Comparison of ENCODE assay signal across 8 mouse cellular contexts in genomic region chr15:79148533-79148932, GRCm38 (mm10). TPM values are rescaled to one million over a fixed set of nuclear protein-coding genes. Genes with fewer than 3 reads are reported as not detected.
DNase-seq lines count a peak whose midpoint lies in the region; ATAC-seq and TF ChIP-seq lines count a peak whose summit lies in the region.

No protein-coding gene starts in this region.

- WGBS in intestine, postnatal 0 days = 46% methylated on average over 7 of the region's 7 CpGs
- WGBS in midbrain, embryonic 14.5 days = 54% methylated on average over 7 of the region's 7 CpGs

- H3K27me3 ChIP-seq in intestine, postnatal 0 days (replicated peaks; ENCODE audit: control insufficient read depth, insufficient read depth, low read length) = no peaks in the 10 kb centered on the region
- no peaks in the 10 kb centered on the region for H3K27me3 ChIP-seq in midbrain, embryonic 14.5 days (ENCODE audit: control insufficient read depth, insufficient read depth, low read length)

- no peaks in the 10 kb centered on the region for H3K4me1 ChIP-seq in intestine, postnatal 0 days (replicated peaks; ENCODE audit: control insufficient read depth, insufficient read depth, low read length)
- peaks cover 10% of the 10 kb centered on the region; the same call in 1 of the 2 replicates for H3K4me1 ChIP-seq in midbrain, embryonic 14.5 days (ENCODE audit: control insufficient read depth, insufficient read depth, low read length)

- H3K27ac ChIP-seq in intestine, postnatal 0 days (ENCODE audit: low read depth, low read length) = no peak overlapping the region
- no peak overlapping the region for H3K27ac ChIP-seq in midbrain, embryonic 14.5 days (replicated peaks; ENCODE audit: low read depth, low read length)

- intact Hi-C loops in gastrocnemius, postnatal 36 days (cut with DNase I) = loop anchor here (1.0 to 5.0 kb wide), 2 partner anchors 55 to 111 kb away; no protein-coding TSS in a partner anchor
- intact Hi-C loops in left cerebral cortex, postnatal 4 days (cut with DNase I) = no loop called here

- 0 out of 2 replicates have a peak, but pooled peaks have one; percentile 34 for ATAC-seq in intestine, postnatal 0 days
- ATAC-seq in midbrain, embryonic 14.5 days (ENCODE audit: low FRiP score, low TSS enrichment) = no peak; the same call in 1 of the 2 replicates
- ATAC-seq in inflammation-experienced regulatory T-cells, adult 6 months = no peak

- peaks cover 70% of the 10 kb centered on the region for H3K36me3 ChIP-seq in intestine, postnatal 0 days (ENCODE audit: control insufficient read depth, insufficient read depth)
- peaks cover 74% of the 10 kb centered on the region for H3K36me3 ChIP-seq in midbrain, embryonic 14.5 days (ENCODE audit: control insufficient read depth, insufficient read depth, low read length)

- DNase-seq in adrenal gland, adult 8-10 months = peak; percentile 64
- peak; percentile 92 for DNase-seq in embryo, embryonic 10.5 days (ENCODE audit: low spot score)
- peak; percentile 76 to 84 for DNase-seq in gastrocnemius, postnatal 36 days
- DNase-seq in left cerebral cortex, postnatal 4 days = peak; percentile 88
- DNase-seq in midbrain, embryonic 14.5 days = peak; percentile 91
- DNase-seq in spleen, adult 18-20 months = peak; percentile 44 to 74

- no peak overlapping the region for H3K9ac ChIP-seq in intestine, postnatal 0 days (ENCODE audit: low read depth, low read length)
- H3K9ac ChIP-seq in midbrain, embryonic 14.5 days (replicated peaks; ENCODE audit: low read length) = no peak overlapping the region

- peak; percentile 98 for TF ChIP-seq CTCF in intestine, postnatal 0 days (IDR thresholded peaks at IDR 0.05; ENCODE audit: low read depth)

- H3K4me3 ChIP-seq in intestine, postnatal 0 days (ENCODE audit: low read depth, low read length) = no peak overlapping the region
- no peak overlapping the region for H3K4me3 ChIP-seq in midbrain, embryonic 14.5 days (replicated peaks; ENCODE audit: low read depth, low read length)

- no peak overlapping the region for H3K4me2 ChIP-seq in intestine, postnatal 0 days (replicated peaks; ENCODE audit: low read depth)
- H3K4me2 ChIP-seq in midbrain, embryonic 14.5 days (ENCODE audit: low read length) = no peak overlapping the region

- no peaks in the 10 kb centered on the region for H3K9me3 ChIP-seq in intestine, postnatal 0 days (ENCODE audit: control insufficient read depth)
- H3K9me3 ChIP-seq in midbrain, embryonic 14.5 days (ENCODE audit: control insufficient read depth, low read length) = no peaks in the 10 kb centered on the region

RNA-seq across cellular contexts. Expression of gene 1700088E04Rik, which starts 7.5 kb away (rescaled TPM):
- total RNA-seq in adrenal gland, adult 8-10 months (2022) = 10 to 100 TPM in 2 of 4 experiments, 1 to 10 TPM in 2; 7.0 to 14.8 (median 10.2) TPM
- 1 to 10 TPM in 1 of 2 experiments, under 1 TPM in 1; 0.66 to 1.2 TPM for total RNA-seq in gastrocnemius, postnatal 36 days (2021)
- polyA plus RNA-seq in intestine, postnatal 0 days (2015; fragmentation: Nextera tagmentation; extraction: Ambion mirVana) = 4.2 and 5.2 TPM in 2 replicates
- 10 to 100 TPM; 12.1 to 13.1 TPM for total RNA-seq in left cerebral cortex, postnatal 4 days (2021)
- polyA plus RNA-seq in midbrain, embryonic 14.5 days (2014; fragmentation: Nextera tagmentation; extraction: Ambion mirVana) = 14.0 and 17.3 TPM in 2 replicates
- polyA plus RNA-seq in inflammation-experienced regulatory T-cells, adult 6 months (2017; shearing (Covaris generic)) = 1 to 10 TPM; 5.4 to 7.1 (median 5.9) TPM

RNA-seq across cellular contexts. Expression of gene Polr2f, which starts 7.7 kb away (rescaled TPM):
- 100 to 1,000 TPM; 120 to 161 (median 139) TPM for total RNA-seq in adrenal gland, adult 8-10 months (2022)
- 10 to 100 TPM; 65.9 to 67.1 TPM for total RNA-seq in gastrocnemius, postnatal 36 days (2021)
- polyA plus RNA-seq in intestine, postnatal 0 days (2015; fragmentation: Nextera tagmentation; extraction: Ambion mirVana) = 256 and 266 TPM in 2 replicates
- total RNA-seq in left cerebral cortex, postnatal 4 days (2021) = 100 to 1,000 TPM; 143 to 152 TPM
- 287 and 355 TPM in 2 replicates for polyA plus RNA-seq in midbrain, embryonic 14.5 days (2014; fragmentation: Nextera tagmentation; extraction: Ambion mirVana)
- 100 to 1,000 TPM; 109 to 122 (median 116) TPM for polyA plus RNA-seq in inflammation-experienced regulatory T-cells, adult 6 months (2017; shearing (Covaris generic))

RNA-seq across cellular contexts. Expression of gene Sox10, which starts 16.5 kb away (rescaled TPM):
- 1 to 10 TPM; 1.4 to 2.6 (median 2.4) TPM for total RNA-seq in adrenal gland, adult 8-10 months (2022)
- total RNA-seq in gastrocnemius, postnatal 36 days (2021) = 1 to 10 TPM in 1 of 2 experiments, under 1 TPM in 1; 0.97 to 1.8 TPM
- polyA plus RNA-seq in intestine, postnatal 0 days (2015; fragmentation: Nextera tagmentation; extraction: Ambion mirVana) = 2.8 and 3.5 TPM in 2 replicates
- total RNA-seq in left cerebral cortex, postnatal 4 days (2021) = 10 to 100 TPM; 16.5 to 18.1 TPM
- 1.5 and 2.3 TPM in 2 replicates for polyA plus RNA-seq in midbrain, embryonic 14.5 days (2014; fragmentation: Nextera tagmentation; extraction: Ambion mirVana)
- polyA plus RNA-seq in inflammation-experienced regulatory T-cells, adult 6 months (2017; shearing (Covaris generic)) = not detected

RNA-seq across cellular contexts. Expression of gene Micall1, which starts 39.8 kb away (rescaled TPM):
- total RNA-seq in adrenal gland, adult 8-10 months (2022) = 10 to 100 TPM; 40.6 to 88.2 (median 55.8) TPM
- 10 to 100 TPM; 11.8 to 13.5 TPM for total RNA-seq in gastrocnemius, postnatal 36 days (2021)
- 3.7 and 5.0 TPM in 2 replicates for polyA plus RNA-seq in intestine, postnatal 0 days (2015; fragmentation: Nextera tagmentation; extraction: Ambion mirVana)
- total RNA-seq in left cerebral cortex, postnatal 4 days (2021) = 10 to 100 TPM; 61.5 to 66.6 TPM
- 11.8 and 11.9 TPM in 2 replicates for polyA plus RNA-seq in midbrain, embryonic 14.5 days (2014; fragmentation: Nextera tagmentation; extraction: Ambion mirVana)
- 10 to 100 TPM in 2 of 3 experiments, 1 to 10 TPM in 1; 7.0 to 20.8 (median 13.3) TPM for polyA plus RNA-seq in inflammation-experienced regulatory T-cells, adult 6 months (2017; shearing (Covaris generic))

Comparison
In these comparisons a context has a peak if more than half of its experiments do, and no peak if none do; other contexts are left out.
1. RNA of gene Sox10, which starts 16.5 kb away (total RNA-seq): 16.5 to 18.1 TPM in left cerebral cortex, postnatal 4 days; 1.4 to 2.6 TPM in adrenal gland, adult 8-10 months and 0.97 to 1.8 TPM in gastrocnemius, postnatal 36 days; every median in the first group is over 4 times any median in the second.
2. Peak in every context shown above with its lines, with median percentiles within 50 percentile points of each other: DNase-seq.